Mouse (Mus musculus) kidney, adult 8-10 months (tissue): ENCODE data around the gene Mgat4b.
A peak's percentile ranks its signal among the peaks of the same experiment; 100 is the strongest.

Experiments used
- DNase-seq, 2 experiments: peaks; one replicate each; pipeline ENCODE4 v3.0.0; 2022

Mgat4b gene

GRCm38 (mm10) chr11:50226406-50226805 lies 15.7 kb downstream of the Mgat4b start:
- no peak for DNase-seq

GRCm38 (mm10) chr11:50227226-50227625 lies 16.5 kb downstream of the Mgat4b start:
- no peak for DNase-seq

- DNase-seq = no peak
Observed at GRCm38 (mm10) chr11:50227736-50228135, 17.0 kb downstream of the Mgat4b start.

GRCm38 (mm10) chr11:50228772-50229171 lies 18.1 kb downstream of the Mgat4b start:
- DNase-seq = no peak

GRCm38 (mm10) chr11:50229252-50229910 lies 18.7 kb downstream of the Mgat4b start:
- no peak for DNase-seq

GRCm38 (mm10) chr11:50230481-50231304 lies 20.0 kb downstream of the Mgat4b start:
- DNase-seq = no peak

GRCm38 (mm10) chr11:50231411-50231810 lies 20.7 kb downstream of the Mgat4b start:
- DNase-seq = peak in 1 of 2 experiments; percentile 77

GRCm38 (mm10) chr11:50233022-50233421 lies 22.3 kb downstream of the Mgat4b start:
- DNase-seq = no peak

GRCm38 (mm10) chr11:50233993-50234392 lies 23.3 kb downstream of the Mgat4b start:
- DNase-seq = no peak

GRCm38 (mm10) chr11:50234606-50235005 lies 23.9 kb downstream of the Mgat4b start:
- DNase-seq = no peak

- DNase-seq = peak; percentile 89
Observed at GRCm38 (mm10) chr11:50236540-50236936, 25.8 kb downstream of the Mgat4b start.

- DNase-seq = no peak
Observed at GRCm38 (mm10) chr11:50236937-50237835, 26.5 kb downstream of the Mgat4b start.

- DNase-seq = no peak
Observed at GRCm38 (mm10) chr11:50238324-50238723, 27.6 kb downstream of the Mgat4b start, which contains the start of gene Ltc4s. Gene Ltc4s, minus strand, starts transcription at chr11:50238616.

GRCm38 (mm10) chr11:50238821-50239791 lies 28.4 kb downstream of the Mgat4b start:
- DNase-seq = no peak

GRCm38 (mm10) chr11:50240235-50240911 lies 29.7 kb downstream of the Mgat4b start:
- DNase-seq = peak in 1 of 2 experiments; percentile 65

GRCm38 (mm10) chr11:50243926-50244325 lies 33.2 kb downstream of the Mgat4b start:
- no peak for DNase-seq

GRCm38 (mm10) chr11:50245269-50245668 lies 34.6 kb downstream of the Mgat4b start:
- DNase-seq = no peak

- DNase-seq = no peak
Observed at GRCm38 (mm10) chr11:50248473-50249171, 37.9 kb downstream of the Mgat4b start.

GRCm38 (mm10) chr11:50252166-50252565 lies 41.5 kb downstream of the Mgat4b start:
- DNase-seq = peak in 1 of 2 experiments; percentile 54

GRCm38 (mm10) chr11:50252684-50253265 lies 42.1 kb downstream of the Mgat4b start:
- DNase-seq = no peak
